Mouse (Mus musculus) intestine, embryonic 15.5 days (tissue): ENCODE results near the gene Ppfibp1. TPM values are rescaled to one million over a fixed set of nuclear protein-coding genes. Genes with fewer than 3 reads are reported as not detected.
A peak's percentile ranks its signal among the peaks of the same experiment; 100 is the strongest.

Experiments used
- ATAC-seq: fragments of 200-750 bp; cut with Nextera tagmentation; 2 replicates; pipeline ENCODE4 v1.8.0; 2017; ENCODE audit warnings: moderate TSS enrichment, moderate library complexity
- H3K27ac ChIP-seq: fragments of 300-500 bp; sonication (generic); 2 replicates; pipeline ENCODE4 v1.5.1; 2015; ENCODE audit warnings: mild to moderate bottlenecking, inconsistent platforms
- H3K27me3 ChIP-seq: fragments of 300-500 bp; sonication (generic); replicated peaks from 2 replicates; pipeline ENCODE4 v1.6.1; 2015; ENCODE audit warnings: inconsistent platforms
- H3K36me3 ChIP-seq: fragments of 300-500 bp; sonication (generic); 2 replicates; pipeline ENCODE4 v1.6.1; 2015; ENCODE audit warnings: inconsistent platforms
- H3K4me1 ChIP-seq: fragments of 300-500 bp; sonication (generic); replicated peaks from 2 replicates; pipeline ENCODE4 v1.6.1; 2015; ENCODE audit warnings: inconsistent platforms
- H3K4me2 ChIP-seq: fragments of 300-500 bp; sonication (generic); replicated peaks from 2 replicates; pipeline ENCODE4 v1.6.1; 2015; ENCODE audit warnings: mild to moderate bottlenecking, inconsistent platforms
- H3K4me3 ChIP-seq: fragments of 300-500 bp; sonication (generic); replicated peaks from 2 replicates; pipeline ENCODE4 v1.5.1; 2015; ENCODE audit warnings: inconsistent platforms
- H3K9ac ChIP-seq: fragments of 300-500 bp; sonication (generic); 2 replicates; pipeline ENCODE4 v1.6.1; 2015; ENCODE audit warnings: inconsistent platforms
- H3K9me3 ChIP-seq: fragments of 300-500 bp; sonication (generic); 2 replicates; pipeline ENCODE4 v1.6.1; 2016; ENCODE audit warnings: inconsistent platforms
- WGBS: fragments of 180-500 bp; shearing (Covaris S2); methylation state at CpG from one replicate; pipeline ENCODE4 v1.1.7; 2015; 5-methylcytosine and 5-hydroxymethylcytosine counted together
- polyA plus RNA-seq: library from polyadenylated mRNA; unstranded; fragments of >200 nt; fragmentation: Nextera tagmentation; extraction: Ambion mirVana; gene quantifications from 2 replicates; pipeline ENCODE4 v1.2.1, GENCODE M21; 2015

The Ppfibp1 gene
- polyA plus RNA-seq, 1 experiment from 2014 or later: 41.5 TPM

GRCm38 (mm10) chr6:146908801-146909200 is 20.5 kb downstream of the Ppfibp1 start:
- Histone ChIP-seq H3K4me3 (no peak overlapping the region), H3K36me3 (no peaks in the 10 kb centered on the region), H3K9ac (no peak overlapping the region), H3K27me3 (no peaks in the 10 kb centered on the region), H3K27ac (no peak overlapping the region), H3K4me2 (no peak overlapping the region), H3K9me3 (no peaks in the 10 kb centered on the region), H3K4me1 (peaks cover 15% of the 10 kb centered on the region)
- 83% methylated on average over 2 of the region's 2 CpGs for WGBS
- no peak for ATAC-seq

GRCm38 (mm10) chr6:146909725-146910489 is 21.6 kb downstream of the Ppfibp1 start:
- no peak for ATAC-seq
- Histone ChIP-seq H3K9me3 (no peaks in the 10 kb centered on the region), H3K4me2 (no peak overlapping the region), H3K27me3 (no peaks in the 10 kb centered on the region), H3K4me3 (no peak overlapping the region), H3K9ac (no peak overlapping the region), H3K27ac (no peak overlapping the region), H3K36me3 (no peaks in the 10 kb centered on the region), H3K4me1 (peaks cover 13% of the 10 kb centered on the region)
- WGBS: 76% methylated on average over 5 of the region's 5 CpGs

- Histone ChIP-seq H3K4me3 (no peak overlapping the region), H3K36me3 (no peaks in the 10 kb centered on the region), H3K9me3 (no peaks in the 10 kb centered on the region), H3K4me1 (peaks cover 13% of the 10 kb centered on the region), H3K27me3 (no peaks in the 10 kb centered on the region), H3K27ac (no peak overlapping the region), H3K9ac (no peak overlapping the region), H3K4me2 (no peak overlapping the region)
- no peak for ATAC-seq
- 85% methylated on average over 2 of the region's 2 CpGs for WGBS
These were observed 22.5 kb downstream of the Ppfibp1 start for GRCm38 (mm10) chr6:146910801-146911200.

- H3K27me3 ChIP-seq: no peaks in the 10 kb centered on the region
- H3K4me2 ChIP-seq: no peak overlapping the region
- no peaks in the 10 kb centered on the region for H3K36me3 ChIP-seq
- H3K27ac ChIP-seq: peak overlapping the region; percentile 67
- peaks cover 10% of the 10 kb centered on the region for H3K4me1 ChIP-seq
- WGBS: 18% methylated on average over 3 of the region's 3 CpGs
- no peak overlapping the region for H3K4me3 ChIP-seq
- H3K9me3 ChIP-seq: no peaks in the 10 kb centered on the region
- no peak overlapping the region for H3K9ac ChIP-seq
- peak; percentile 69 for ATAC-seq
These were observed 24.7 kb downstream of the Ppfibp1 start for GRCm38 (mm10) chr6:146912835-146913488.

GRCm38 (mm10) chr6:146913489-146914198 is 25.4 kb downstream of the Ppfibp1 start:
- H3K36me3 ChIP-seq: no peaks in the 10 kb centered on the region
- ATAC-seq: peak; percentile 43
- peak overlapping the region; percentile 67 for H3K27ac ChIP-seq
- peaks cover 10% of the 10 kb centered on the region for H3K4me1 ChIP-seq
- 21% methylated on average over 4 of the region's 4 CpGs for WGBS
- H3K9me3 ChIP-seq: no peaks in the 10 kb centered on the region
- H3K27me3 ChIP-seq: no peaks in the 10 kb centered on the region
- no peak overlapping the region for H3K4me3 ChIP-seq
- no peak overlapping the region for H3K4me2 ChIP-seq
- H3K9ac ChIP-seq: no peak overlapping the region

GRCm38 (mm10) chr6:146915808-146916207 is 27.5 kb downstream of the Ppfibp1 start:
- Histone ChIP-seq H3K36me3 (no peaks in the 10 kb centered on the region), H3K9ac (no peak overlapping the region), H3K9me3 (no peaks in the 10 kb centered on the region), H3K4me1 (peaks cover 10% of the 10 kb centered on the region), H3K27ac (no peak overlapping the region), H3K27me3 (no peaks in the 10 kb centered on the region), H3K4me3 (no peak overlapping the region), H3K4me2 (no peak overlapping the region)
- 92% methylated on average over 1 of the region's 1 CpGs for WGBS
- no peak for ATAC-seq

- Histone ChIP-seq H3K27ac (no peak overlapping the region), H3K9ac (no peak overlapping the region), H3K9me3 (no peaks in the 10 kb centered on the region), H3K4me2 (no peak overlapping the region), H3K4me1 (peaks cover 10% of the 10 kb centered on the region), H3K4me3 (no peak overlapping the region), H3K36me3 (no peaks in the 10 kb centered on the region), H3K27me3 (no peaks in the 10 kb centered on the region)
- 81% methylated on average over 3 of the region's 3 CpGs for WGBS
- ATAC-seq: no peak
These were observed 29.1 kb downstream of the Ppfibp1 start for GRCm38 (mm10) chr6:146917396-146917795.

- no peaks in the 10 kb centered on the region for H3K9me3 ChIP-seq
- H3K36me3 ChIP-seq: no peaks in the 10 kb centered on the region
- no peaks in the 10 kb centered on the region for H3K27me3 ChIP-seq
- H3K4me2 ChIP-seq: no peak overlapping the region
- ATAC-seq: no peak
- no peak overlapping the region for H3K4me3 ChIP-seq
- no peak overlapping the region for H3K27ac ChIP-seq
- WGBS: 93% methylated on average over 6 of the region's 6 CpGs
- no peak overlapping the region for H3K9ac ChIP-seq
- peaks cover 2% of the 10 kb centered on the region for H3K4me1 ChIP-seq
These were observed 30.1 kb downstream of the Ppfibp1 start for GRCm38 (mm10) chr6:146918341-146918740.

GRCm38 (mm10) chr6:146926415-146926980 is 38.2 kb downstream of the Ppfibp1 start:
- H3K36me3 ChIP-seq: no peaks in the 10 kb centered on the region
- no peak overlapping the region for H3K4me2 ChIP-seq
- H3K27ac ChIP-seq: no peak overlapping the region
- H3K9ac ChIP-seq: no peak overlapping the region
- no peaks in the 10 kb centered on the region for H3K27me3 ChIP-seq
- WGBS: 67% methylated on average over 5 of the region's 5 CpGs
- H3K4me1 ChIP-seq: peaks cover 7% of the 10 kb centered on the region
- ATAC-seq: no peak
- H3K9me3 ChIP-seq: no peaks in the 10 kb centered on the region
- H3K4me3 ChIP-seq: no peak overlapping the region

GRCm38 (mm10) chr6:146928108-146928507 is 39.8 kb downstream of the Ppfibp1 start:
- Histone ChIP-seq H3K27ac (0 out of 2 replicates have a peak overlapping the region, but pooled peaks have one; percentile 1), H3K9me3 (no peaks in the 10 kb centered on the region), H3K4me2 (no peak overlapping the region), H3K27me3 (no peaks in the 10 kb centered on the region), H3K36me3 (no peaks in the 10 kb centered on the region), H3K4me3 (no peak overlapping the region), H3K9ac (no peak overlapping the region), H3K4me1 (peaks cover 7% of the 10 kb centered on the region)
- 32% methylated on average over 3 of the region's 3 CpGs for WGBS
- no peak for ATAC-seq

- no peak overlapping the region for H3K4me3 ChIP-seq
- no peak overlapping the region for H3K27ac ChIP-seq
- H3K4me1 ChIP-seq: peaks cover 7% of the 10 kb centered on the region
- WGBS: 88% methylated on average over 2 of the region's 2 CpGs
- H3K9me3 ChIP-seq: no peaks in the 10 kb centered on the region
- H3K4me2 ChIP-seq: no peak overlapping the region
- H3K36me3 ChIP-seq: no peaks in the 10 kb centered on the region
- no peak overlapping the region for H3K9ac ChIP-seq
- no peak for ATAC-seq
- no peaks in the 10 kb centered on the region for H3K27me3 ChIP-seq
These were observed 40.7 kb downstream of the Ppfibp1 start for GRCm38 (mm10) chr6:146929031-146929430.

- 39% methylated on average over 6 of the region's 6 CpGs for WGBS
- H3K4me2 ChIP-seq: no peak overlapping the region
- no peaks in the 10 kb centered on the region for H3K4me1 ChIP-seq
- H3K36me3 ChIP-seq: no peaks in the 10 kb centered on the region
- H3K4me3 ChIP-seq: no peak overlapping the region
- no peaks in the 10 kb centered on the region for H3K9me3 ChIP-seq
- no peaks in the 10 kb centered on the region for H3K27me3 ChIP-seq
- no peak overlapping the region for H3K27ac ChIP-seq
- ATAC-seq: peak; percentile 31; the same call in 1 of the 2 replicates
- H3K9ac ChIP-seq: no peak overlapping the region
These were observed 44.8 kb downstream of the Ppfibp1 start for GRCm38 (mm10) chr6:146933123-146933522.
